Mouse (Mus musculus): ENCODE measurements at regions not wholly inside any gene's neighbourhood (a gene's known extent, or its start where the extent isn't known, plus 50 kb on each side); places are given as distances from the start of the nearest gene placed in this dataset.
A peak's percentile ranks its signal among the peaks of the same experiment; 100 is the strongest.

DNA sequence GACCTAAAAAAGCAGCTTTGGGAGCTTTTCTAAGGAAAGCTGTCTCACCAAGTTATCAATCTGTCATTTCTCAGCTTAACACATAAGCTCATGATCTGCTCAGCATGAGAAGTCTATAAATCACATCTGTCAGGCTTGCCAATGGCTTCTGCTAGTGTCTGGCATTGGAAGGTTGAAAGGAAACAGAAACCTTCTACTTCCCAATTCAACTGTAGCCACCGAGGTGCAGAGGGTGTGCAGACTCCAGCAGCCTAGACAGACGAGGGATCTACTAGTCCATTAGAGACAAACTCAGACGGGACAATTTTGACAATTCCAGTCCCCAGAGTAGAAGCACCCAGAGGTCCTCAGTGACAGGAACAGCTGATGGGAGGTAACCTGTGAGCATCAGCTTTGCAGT, 103.0 kb downstream of the Nab1 start:
- DNase-seq: no peak

GRCm38 (mm10) chr1:52392933-52393332, 107.5 kb downstream of the Nab1 start:
- DNase-seq: no peak

GRCm38 (mm10) chr1:52388836-52389235, 111.6 kb downstream of the Nab1 start:
- no peak for DNase-seq

- DNase-seq: no peak
These were observed 112.4 kb downstream of the Nab1 start for GRCm38 (mm10) chr1:52388118-52388517.

DNA sequence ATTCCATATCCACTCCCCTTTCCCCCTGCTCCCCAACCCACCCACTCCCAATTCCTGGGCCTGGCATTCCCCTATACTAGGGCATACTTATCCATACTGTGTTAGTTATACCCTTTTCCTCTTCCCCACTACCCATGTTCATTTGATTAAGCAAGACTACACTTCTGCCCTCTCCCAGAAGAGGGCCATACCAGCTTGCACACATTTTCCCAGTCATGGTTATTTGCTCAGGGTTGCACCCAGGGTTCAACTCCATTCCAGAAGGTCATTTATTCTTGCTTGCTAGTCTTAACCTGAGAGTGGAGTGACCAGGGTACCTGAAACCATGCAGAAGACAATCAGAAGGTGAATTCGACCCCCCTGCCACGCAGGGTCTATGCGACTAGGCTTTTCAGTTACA, 113.4 kb downstream of the Nab1 start:
- peak in 1 of 2 experiments; percentile 8 for DNase-seq

GRCm38 (mm10) chr1:52375320-52375719, 125.2 kb downstream of the Nab1 start:
- no peak for DNase-seq

DNA sequence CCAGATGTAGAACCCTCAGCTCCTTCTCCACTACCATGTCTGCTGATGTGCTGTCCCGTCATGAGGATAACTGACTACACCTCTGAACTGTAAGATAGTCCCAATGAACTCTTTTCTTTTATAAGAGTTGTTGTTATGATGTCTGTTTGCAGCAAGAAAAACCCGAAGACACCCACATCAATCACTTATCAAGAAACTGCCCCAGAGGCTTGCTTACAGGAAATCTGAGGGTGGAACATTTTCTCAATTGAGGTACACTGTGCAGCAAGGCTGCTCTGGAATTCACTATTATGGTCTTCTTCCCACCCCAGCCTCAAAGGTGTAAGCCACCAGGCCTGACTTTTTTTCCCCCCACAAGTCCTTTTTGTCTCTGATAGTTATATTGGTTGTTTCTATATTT, 125.8 kb downstream of the Nab1 start:
- DNase-seq: no peak

DNA sequence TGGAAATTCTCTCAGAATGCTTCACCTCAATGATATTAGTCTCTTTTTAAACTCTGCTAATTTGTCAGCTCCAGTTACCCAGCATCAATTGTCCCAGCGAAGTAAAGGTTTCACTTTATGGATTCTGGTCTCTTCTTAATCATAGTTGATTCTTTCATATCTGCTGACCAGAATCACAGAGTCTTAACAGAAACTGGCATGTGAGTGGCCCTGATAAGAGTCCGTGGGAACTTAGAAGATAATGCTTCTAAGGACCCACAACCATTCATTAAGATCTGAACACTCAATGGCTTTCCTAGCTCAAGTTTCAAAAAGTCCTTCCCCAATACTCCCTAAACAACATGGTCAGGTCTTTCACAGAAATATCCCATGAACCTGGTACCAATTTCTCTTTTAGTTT, 126.7 kb downstream of the Nab1 start:
- no peak for DNase-seq

DNA sequence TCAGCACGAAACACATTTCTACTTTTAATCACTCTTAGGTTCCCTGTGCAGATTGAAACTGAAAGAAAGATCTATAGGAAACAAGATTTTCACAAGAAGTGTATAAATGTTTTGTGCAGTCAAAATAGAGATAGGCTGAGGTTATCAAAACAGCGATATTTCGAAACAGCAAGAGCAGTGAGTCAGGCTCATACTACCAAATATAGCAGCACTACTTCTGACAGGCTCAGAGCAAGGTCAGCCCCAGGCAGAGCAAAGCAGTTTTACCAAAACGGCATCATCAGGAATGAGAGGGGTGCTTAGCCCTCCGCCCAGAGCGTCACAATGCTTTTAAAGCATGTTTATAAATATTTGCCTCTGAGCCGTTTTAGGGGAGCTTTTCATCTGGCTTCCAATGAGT, 133.4 kb upstream of the Gls start:
- no peak for DNase-seq

DNA sequence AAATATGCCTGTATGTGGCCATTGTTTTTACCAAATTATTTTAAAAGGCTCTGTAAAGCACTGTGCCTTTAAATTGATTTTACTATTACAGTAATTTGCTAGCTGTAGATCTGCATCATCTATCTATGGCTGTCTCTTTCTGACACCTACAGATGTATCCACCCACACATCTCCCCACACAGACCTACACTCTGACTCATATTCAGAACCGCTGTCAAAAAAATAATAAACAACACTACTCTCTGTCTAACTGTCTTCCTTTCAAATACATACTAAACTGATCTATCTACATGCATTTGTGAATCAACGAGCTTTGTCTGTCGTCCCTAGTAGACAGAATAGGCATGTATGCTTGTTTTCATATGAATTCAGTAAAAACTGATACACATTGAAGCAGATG, 130.6 kb upstream of the Gls start:
- DNase-seq: no peak

DNA sequence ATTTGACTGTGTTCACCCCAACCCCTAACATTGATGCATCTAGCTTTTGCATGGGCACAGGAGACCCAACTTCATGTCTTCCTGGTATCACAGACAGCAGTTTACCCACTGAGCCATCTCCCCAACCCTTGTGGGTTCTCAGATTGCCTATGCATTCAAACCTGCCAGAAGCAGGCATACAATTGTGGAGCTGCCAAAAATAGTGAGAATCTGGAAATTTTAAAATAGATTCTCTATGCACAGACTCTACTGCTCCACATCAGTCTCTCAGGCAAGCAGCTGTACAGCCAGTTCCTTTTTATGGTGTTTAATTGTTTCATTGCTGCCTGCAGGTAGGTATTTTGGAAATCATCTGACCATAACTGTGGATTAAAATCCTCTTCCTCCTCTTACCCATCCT, 129.9 kb upstream of the Gls start:
- DNase-seq: no peak

- DNase-seq: peak; percentile 28 to 44
These were observed 121.1 kb upstream of the Gls start for GRCm38 (mm10) chr1:52354041-52354582.

DNA sequence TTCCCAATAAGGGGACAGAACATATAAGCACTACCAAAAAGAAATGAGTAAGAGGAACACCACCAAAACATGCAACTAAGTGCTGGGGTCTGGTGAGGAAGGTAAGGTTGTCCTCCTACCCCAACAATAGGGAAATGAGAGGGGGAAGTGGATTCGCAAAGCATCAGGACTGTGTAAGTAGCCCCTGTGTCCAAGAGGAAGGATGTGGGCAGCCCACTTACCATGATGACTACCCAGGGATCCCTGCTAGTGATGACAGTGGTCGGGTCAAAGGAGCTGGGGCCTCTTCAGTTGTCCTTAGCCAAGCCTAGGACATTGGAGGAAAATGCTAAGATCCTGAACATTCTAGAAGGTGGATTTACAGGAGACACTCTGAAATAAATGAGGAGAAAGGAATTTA, 109.1 kb upstream of the Gls start:
- no peak for DNase-seq

GRCm38 (mm10) chr1:52338704-52339103, 105.7 kb upstream of the Gls start:
- no peak for DNase-seq

GRCm38 (mm10) chr1:52338243-52338642, 105.2 kb upstream of the Gls start:
- no peak for DNase-seq

DNA sequence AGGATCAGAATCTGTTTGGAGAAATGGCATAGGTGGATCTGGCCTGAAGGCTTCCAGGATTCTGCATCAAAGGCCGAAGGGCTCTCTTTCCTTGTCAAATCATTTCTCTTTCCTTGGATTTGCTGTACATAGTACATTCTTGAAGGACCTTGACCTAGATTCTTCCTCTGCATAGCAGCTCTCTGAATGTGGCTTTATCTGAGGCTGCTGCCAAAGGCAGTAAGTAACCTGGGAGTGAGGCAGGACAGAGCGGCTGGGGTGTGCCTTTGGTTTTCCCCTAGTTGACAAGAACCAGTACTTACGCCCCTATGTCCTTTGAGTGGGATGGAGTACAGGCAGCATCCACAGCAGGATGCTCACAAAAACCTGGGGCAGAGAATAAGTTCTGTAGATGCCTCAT, 103.7 kb upstream of the Gls start:
- no peak for DNase-seq

- DNase-seq: no peak
These were observed 99.0 kb upstream of the Gls start for GRCm38 (mm10) chr1:52332013-52332412.

DNA sequence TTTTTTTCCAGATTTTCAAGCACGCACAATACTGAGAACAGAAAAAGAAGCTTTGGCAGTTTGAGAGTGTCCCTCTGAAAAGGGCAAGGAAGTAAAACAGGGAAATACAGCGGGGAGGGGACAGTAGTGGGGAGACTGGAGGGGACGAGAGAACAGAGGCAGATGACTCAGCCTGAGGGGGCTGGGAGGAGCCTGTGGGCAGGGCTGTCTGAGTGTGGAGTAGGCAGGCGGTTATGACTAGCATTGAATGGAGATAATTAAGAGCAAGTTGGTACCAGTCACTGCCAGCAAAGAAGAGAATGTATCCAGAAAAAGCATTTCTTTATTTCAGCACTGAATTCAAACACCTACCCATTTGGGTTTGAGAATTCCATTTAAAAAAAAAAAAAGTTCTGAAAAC, 98.4 kb upstream of the Gls start:
- peak in 1 of 2 experiments; percentile 5 for DNase-seq

DNA sequence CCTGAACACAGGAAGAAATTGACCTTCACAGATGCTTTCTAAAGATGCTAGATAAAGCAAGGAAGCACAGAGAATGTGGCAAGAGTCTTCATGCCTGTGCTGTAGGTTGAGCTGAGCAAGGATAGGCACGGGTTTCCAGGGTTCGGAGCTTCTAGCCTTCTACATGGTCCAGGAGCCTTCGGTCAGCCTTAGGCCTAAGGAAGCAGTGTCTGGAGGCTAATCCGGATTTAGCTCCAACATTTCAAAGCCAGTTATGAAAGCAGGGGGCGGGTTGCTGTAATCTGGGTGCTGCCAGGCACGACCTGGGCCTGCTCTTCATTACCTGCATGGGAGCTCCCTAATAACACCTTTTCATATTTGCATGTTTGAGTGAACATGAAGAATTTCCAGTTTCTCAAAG, 97.5 kb upstream of the Gls start:
- no peak for DNase-seq

GRCm38 (mm10) chr1:52328507-52328906, 95.5 kb upstream of the Gls start:
- no peak for DNase-seq

GRCm38 (mm10) chr1:52324356-52324755, 91.3 kb upstream of the Gls start:
- DNase-seq: no peak

DNA sequence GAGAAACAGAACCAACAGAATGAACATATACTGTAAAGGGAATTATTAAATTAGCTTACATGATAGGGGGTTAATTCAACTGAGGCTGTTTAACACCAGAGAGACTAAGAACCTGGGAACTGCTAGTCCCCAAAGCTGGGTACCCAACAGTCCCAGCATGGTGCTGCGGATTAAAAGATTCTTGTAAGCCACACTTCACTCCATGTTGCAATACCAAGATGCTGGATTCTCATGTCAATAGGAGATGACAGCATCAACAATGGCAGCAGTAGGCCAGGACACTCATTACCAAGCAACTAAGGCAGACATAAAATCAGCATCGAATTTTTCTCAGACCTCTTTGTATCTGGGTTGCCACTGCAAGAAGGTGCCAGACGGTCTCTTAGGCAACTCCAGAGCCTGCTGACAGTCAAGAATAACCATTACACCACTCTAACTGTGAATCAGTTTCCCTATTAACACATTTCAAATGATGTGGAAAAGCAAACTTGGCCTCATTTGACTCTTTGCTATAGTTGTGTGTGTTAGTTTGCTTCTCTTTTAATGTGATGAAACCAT, 79.1 kb upstream of the Gls start:
- DNase-seq: no peak

GRCm38 (mm10) chr1:52306892-52307291, 73.9 kb upstream of the Gls start:
- DNase-seq: peak; percentile 19 to 40

- no peak for DNase-seq
These were observed 72.9 kb upstream of the Gls start for GRCm38 (mm10) chr1:52305679-52306632.

All from cerebellum, postnatal 10 days (tissue).